Mouse (Mus musculus) heart, adult 2 months (tissue): ENCODE measurements at regions not wholly inside any gene's neighbourhood (a gene's known extent, or its start where the extent isn't known, plus 50 kb on each side); places are given as distances from the start of the nearest gene placed in this dataset.

Experiments used
- DNase-seq, 2 experiments: peaks; one replicate each; pipeline ENCODE4 v3.0.0; 2021
- H3K27ac ChIP-seq: fragments of 200-600 bp; 2 replicates; pipeline ENCODE4 v1.8.1; 2022
- H3K27me3 ChIP-seq: fragments of 200-500 bp; 2 replicates; pipeline ENCODE4 v1.6.1; 2012; ENCODE audit warnings: mild to moderate bottlenecking, low read length, inconsistent platforms, mixed read lengths; ENCODE audit not compliant: control insufficient read depth, insufficient read depth
- H3K36me3 ChIP-seq: fragments of 200-500 bp; 2 replicates; pipeline ENCODE4 v1.6.1; 2012; ENCODE audit warnings: low read length, inconsistent platforms; ENCODE audit not compliant: control insufficient read depth, insufficient read depth
- H3K4me1 ChIP-seq: fragments of 200-500 bp; 2 replicates; pipeline ENCODE4 v1.6.1; 2011; ENCODE audit warnings: low read length; ENCODE audit not compliant: control insufficient read depth, insufficient read depth
- H3K4me3 ChIP-seq: fragments of 200-600 bp; 2 replicates; pipeline ENCODE4 v1.8.1; 2022
- H3K79me2 ChIP-seq: fragments of 200-500 bp; replicated peaks from 2 replicates; pipeline ENCODE4 v1.6.1; 2012; ENCODE audit warnings: mild to moderate bottlenecking, inconsistent platforms, low read length, moderate library complexity, mixed read lengths; ENCODE audit not compliant: control insufficient read depth, insufficient read depth
- H3K9ac ChIP-seq: fragments of 200-500 bp; 2 replicates; pipeline ENCODE4 v1.6.1; 2012; ENCODE audit warnings: low read depth, mild to moderate bottlenecking, control low read depth, inconsistent platforms, low read length, mixed read lengths
- CTCF ChIP-seq: fragments of 200-600 bp; IDR thresholded peaks from 2 replicates; pipeline ENCODE4 v1.8.1; 2022; ENCODE audit warnings: antibody characterized with exemption, mild to moderate bottlenecking, moderate library complexity
- EP300 ChIP-seq: fragments of 200-500 bp; IDR thresholded peaks from 2 replicates; pipeline ENCODE4 v1.6.1; 2011; ENCODE audit warnings: low read depth, low read length, control low read depth; ENCODE audit not compliant: insufficient read depth
- POLR2A ChIP-seq: fragments of 200-500 bp; IDR thresholded peaks from 2 replicates; pipeline ENCODE4 v1.6.1; 2011; ENCODE audit warnings: mild to moderate bottlenecking, low read depth, low read length, control low read depth; ENCODE audit not compliant: insufficient read depth
- WGBS: fragments of 180-500 bp; shearing (Covaris S2); methylation state at CpG from one replicate; pipeline ENCODE4 v1.1.7; 2018; 5-methylcytosine and 5-hydroxymethylcytosine counted together
- intact Hi-C: fragments of 180-260 bp; cut with DNase I; formaldehyde crosslinking; loops from one replicate; pipeline ENCODE4 v1.15.1; 2025

DNA sequence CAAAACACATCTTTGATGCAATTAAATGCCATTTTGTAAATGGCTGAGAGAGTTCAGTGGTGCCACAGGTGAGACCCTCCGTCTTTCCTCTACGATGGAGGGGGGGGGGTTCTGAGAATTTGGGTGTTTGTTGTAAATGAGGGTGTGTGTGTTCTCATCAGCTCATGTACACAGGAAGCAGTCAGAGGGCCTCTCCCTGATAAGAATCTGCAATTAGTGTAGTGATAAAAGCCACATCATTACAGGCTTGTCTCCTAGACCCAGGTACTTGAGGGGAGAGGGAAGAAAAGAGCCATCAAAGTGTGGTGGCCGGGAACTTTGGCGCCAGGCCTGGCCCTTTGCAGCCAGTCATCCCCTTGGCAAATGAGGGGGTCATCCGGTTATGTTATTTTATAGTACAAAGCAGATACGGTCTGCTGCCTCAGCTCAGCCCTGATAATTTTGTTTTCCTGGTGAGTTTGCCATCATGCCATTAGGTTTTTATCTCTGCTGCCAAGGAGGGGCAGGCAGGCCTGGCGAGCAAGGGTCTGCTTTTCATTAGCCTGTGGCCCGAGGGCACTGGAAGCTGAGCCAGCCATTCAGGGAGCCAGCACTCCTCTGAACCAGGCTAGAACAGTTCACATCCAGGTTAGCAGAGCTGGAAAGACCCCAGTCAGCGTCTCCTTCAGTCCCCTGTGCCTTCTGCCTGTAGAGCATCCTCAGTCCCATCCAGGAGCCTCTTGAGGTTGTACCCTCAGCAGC is 59.7 kb downstream of the H2al1j start:
- H3K79me2 ChIP-seq = no peaks in the 10 kb centered on the region
- H3K9ac ChIP-seq = no peak overlapping the region
- intact Hi-C loops = no loop called here
- H3K36me3 ChIP-seq = no peaks in the 10 kb centered on the region
- no peak for TF ChIP-seq POLR2A
- TF ChIP-seq CTCF = no peak
- no peak for TF ChIP-seq EP300
- H3K4me3 ChIP-seq = no peak overlapping the region
- DNase-seq = no peak
- no peak overlapping the region for H3K27ac ChIP-seq
- WGBS = 74% methylated on average over 9 of the region's 9 CpGs
- H3K4me1 ChIP-seq = no peaks in the 10 kb centered on the region
- H3K27me3 ChIP-seq = no peaks in the 10 kb centered on the region

DNA sequence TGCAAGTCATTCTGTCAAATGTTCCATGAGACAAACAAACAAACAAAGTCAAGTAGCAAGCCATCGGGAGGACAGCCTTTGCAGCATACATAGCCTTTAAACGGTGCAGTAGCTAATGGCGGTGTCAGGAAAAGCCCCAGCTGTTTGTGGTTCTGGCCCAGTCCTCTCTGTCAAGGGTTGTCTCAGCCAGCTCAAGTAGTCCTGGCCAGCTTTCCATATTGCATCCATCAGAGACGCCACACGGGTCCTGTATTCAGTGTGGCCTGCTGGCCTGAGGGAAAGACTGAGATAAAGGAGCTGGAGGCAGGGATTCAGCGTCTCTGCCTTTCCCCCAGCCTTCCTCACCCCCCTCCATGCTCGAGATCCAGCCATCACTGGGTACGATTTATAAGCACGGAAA is 61.2 kb downstream of the H2al1j start:
- WGBS = 66% methylated on average over 9 of the region's 9 CpGs
- Histone ChIP-seq H3K27me3 (no peaks in the 10 kb centered on the region), H3K27ac (no peak overlapping the region), H3K36me3 (no peaks in the 10 kb centered on the region), H3K4me1 (no peaks in the 10 kb centered on the region), H3K4me3 (no peak overlapping the region), H3K79me2 (no peaks in the 10 kb centered on the region), H3K9ac (no peak overlapping the region)
- intact Hi-C loops = no loop called here
- TF ChIP-seq CTCF (no peak), POLR2A (no peak), EP300 (no peak)
- DNase-seq = peak in 1 of 2 experiments; percentile 32

DNA sequence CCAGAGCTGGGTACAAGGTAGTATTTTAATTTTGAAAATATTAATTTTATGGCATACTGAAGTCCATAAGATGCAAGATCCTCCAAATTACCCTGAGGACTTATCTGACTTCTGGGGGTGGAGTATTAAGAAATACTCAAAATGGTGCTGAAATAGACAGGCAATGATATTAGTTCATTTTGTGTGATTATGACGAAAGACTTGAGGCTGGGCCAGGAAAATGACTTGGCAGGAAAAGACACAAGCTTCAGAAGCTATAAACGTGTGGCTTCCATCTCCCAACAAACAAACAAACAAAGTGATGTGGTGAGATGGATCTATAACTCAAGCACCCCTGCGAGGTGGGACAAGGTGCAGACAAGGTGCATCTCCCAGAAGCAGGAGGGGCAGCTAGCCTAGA is 72.8 kb downstream of the H2al1j start:
- WGBS = 76% methylated on average over 3 of the region's 3 CpGs
- intact Hi-C loops = no loop called here
- no peak for DNase-seq

DNA sequence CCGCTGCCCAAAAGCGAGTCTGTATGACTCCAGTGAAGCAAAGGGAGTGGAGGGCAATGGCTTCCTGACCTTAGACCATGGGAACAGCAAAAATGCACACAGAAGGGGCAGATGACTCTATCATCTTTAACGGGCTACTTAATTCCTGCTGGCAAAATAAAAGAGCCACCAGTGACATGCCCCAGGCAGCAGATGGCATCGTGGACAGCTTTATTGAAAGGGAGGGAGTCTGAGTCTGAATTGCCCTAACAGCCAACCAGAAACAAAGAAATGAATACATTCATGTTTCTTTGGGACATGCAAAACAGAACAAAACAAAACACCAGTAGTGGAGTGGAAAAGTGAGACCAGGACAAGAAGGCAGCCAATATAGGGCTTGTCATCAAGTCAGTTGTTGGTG is 76.7 kb downstream of the H2al1j start:
- TF ChIP-seq CTCF = peak; percentile 54
- TF ChIP-seq EP300 = no peak
- WGBS = 74% methylated on average over 4 of the region's 4 CpGs
- H3K79me2 ChIP-seq = no peaks in the 10 kb centered on the region
- H3K9ac ChIP-seq = no peak overlapping the region
- H3K36me3 ChIP-seq = no peaks in the 10 kb centered on the region
- H3K4me1 ChIP-seq = no peaks in the 10 kb centered on the region; the same call in 1 of the 2 replicates
- intact Hi-C loops = no loop called here
- H3K27ac ChIP-seq = no peak overlapping the region
- H3K4me3 ChIP-seq = no peak overlapping the region
- H3K27me3 ChIP-seq = no peaks in the 10 kb centered on the region
- DNase-seq = no peak

More for the DNA sequence above, 72.8 kb downstream of the H2al1j start:
- no peak for TF ChIP-seq POLR2A
- TF ChIP-seq EP300 = no peak
- no peak for TF ChIP-seq CTCF
- no peaks in the 10 kb centered on the region; the same call in 1 of the 2 replicates for H3K4me1 ChIP-seq
- no peaks in the 10 kb centered on the region for H3K27me3 ChIP-seq
- H3K9ac ChIP-seq = no peak overlapping the region
- no peak overlapping the region for H3K4me3 ChIP-seq
- no peaks in the 10 kb centered on the region for H3K36me3 ChIP-seq
- no peak overlapping the region for H3K27ac ChIP-seq
- no peaks in the 10 kb centered on the region for H3K79me2 ChIP-seq

DNA sequence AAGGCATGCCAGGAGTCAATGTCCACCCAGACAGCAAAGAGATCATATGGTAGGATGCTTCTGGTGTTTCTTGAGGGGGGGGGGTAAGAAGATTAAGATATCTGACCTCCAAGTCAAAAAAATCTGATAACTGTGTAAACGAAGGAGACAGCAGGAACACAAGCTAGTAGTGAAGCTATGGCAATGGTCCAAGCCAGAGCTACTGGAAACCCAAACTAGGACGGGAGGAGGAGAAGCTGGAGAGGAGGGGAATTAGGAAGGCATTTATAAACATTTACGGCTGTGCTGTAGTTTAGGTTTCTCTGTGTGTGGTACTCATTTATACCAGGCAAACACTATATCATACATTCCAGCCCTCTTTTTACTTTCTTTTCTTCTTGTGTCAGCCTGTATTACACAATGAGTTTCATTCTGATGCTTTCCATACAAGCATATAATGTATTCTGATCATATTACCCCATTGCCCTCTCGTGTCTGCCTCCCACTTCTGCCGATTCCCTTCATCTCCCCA is 84.7 kb downstream of the H2al1j start:
- DNase-seq = no peak
- Histone ChIP-seq H3K4me3 (no peak overlapping the region), H3K9ac (no peak overlapping the region), H3K27ac (no peak overlapping the region), H3K4me1 (peaks cover 2% of the 10 kb centered on the region), H3K27me3 (no peaks in the 10 kb centered on the region), H3K79me2 (no peaks in the 10 kb centered on the region), H3K36me3 (no peaks in the 10 kb centered on the region)
- intact Hi-C loops = loop anchor here (10.0 kb wide), 1 partner anchor 202 kb away; no protein-coding TSS in a partner anchor
- TF ChIP-seq POLR2A = no peak
- 55% methylated on average over 5 of the region's 5 CpGs for WGBS

DNA sequence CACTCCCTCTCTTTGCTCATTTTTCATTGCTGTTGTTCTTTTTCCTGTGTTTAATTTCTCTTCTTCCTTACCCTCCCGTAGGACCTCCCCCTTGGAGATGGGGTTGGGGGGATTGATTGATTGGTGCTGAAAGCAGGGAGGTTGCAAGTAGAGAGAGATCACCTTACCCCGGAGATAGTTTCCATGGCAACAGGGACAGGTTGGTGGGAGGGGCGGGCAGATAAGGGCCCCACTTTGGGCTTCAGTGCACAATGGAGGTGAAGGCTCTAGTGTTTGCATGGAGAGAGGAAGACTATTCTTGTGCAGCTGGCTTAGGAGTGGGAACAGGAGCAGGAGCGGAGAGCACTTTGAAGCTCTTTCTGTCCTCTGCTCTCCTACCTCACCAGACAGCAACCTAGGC is 88.0 kb downstream of the H2al1j start:
- peaks cover 2% of the 10 kb centered on the region for H3K4me1 ChIP-seq
- no peak overlapping the region for H3K9ac ChIP-seq
- H3K36me3 ChIP-seq = no peaks in the 10 kb centered on the region; the same call in none of the 2 replicates
- TF ChIP-seq EP300 (no peak), POLR2A (no peak), CTCF (no peak)
- H3K79me2 ChIP-seq = no peaks in the 10 kb centered on the region
- 58% methylated on average over 4 of the region's 4 CpGs for WGBS
- H3K27me3 ChIP-seq = no peaks in the 10 kb centered on the region
- DNase-seq = no peak
- intact Hi-C loops = loop anchor here (5.0 to 10.0 kb wide), 2 partner anchors 77 to 199 kb away; no protein-coding TSS in a partner anchor
- no peak overlapping the region for H3K27ac ChIP-seq
- no peak overlapping the region for H3K4me3 ChIP-seq
